Mouse (Mus musculus): ENCODE measurements around the gene Olfr27. TPM values are rescaled to one million over a fixed set of nuclear protein-coding genes. Genes with fewer than 3 reads are reported as not detected.

The Olfr27 gene
- not detected in 2 replicates for polyA plus RNA-seq (2012; ENCODE audit: low replicate concordance)

GRCm38 (mm10) chr9:39127831-39128230 is at the start of gene Olfr27:
Gene Olfr27 (plus strand): TSS chr9:39128131.

GRCm38 (mm10) chr9:39078787-39079186 is 49.1 kb upstream of the Olfr27 start, which contains the start of gene Olfr938:
Gene Olfr938 (minus strand): TSS chr9:39078887.

GRCm38 (mm10) chr9:39166004-39166403 is 38.1 kb downstream of the Olfr27 start, which contains the start of gene Olfr943:
Gene Olfr943 (plus strand): TSS chr9:39166304.

Other genes starting within 250 kb of the Olfr27 start
- not detected in 2 replicates for gene Olfr930, start 198.3 kb upstream of the Olfr27 start, polyA plus RNA-seq (2012; ENCODE audit: low replicate concordance)
- gene Olfr933, start 155.8 kb upstream of the Olfr27 start, polyA plus RNA-seq (2012; ENCODE audit: low replicate concordance), result not detected in 2 replicates
- not detected in 2 replicates for gene Olfr934, start 139.8 kb upstream of the Olfr27 start, polyA plus RNA-seq (2012; ENCODE audit: low replicate concordance)
- gene Olfr935, start 128.4 kb upstream of the Olfr27 start, polyA plus RNA-seq (2012; ENCODE audit: low replicate concordance), result not detected in 2 replicates
- not detected in 2 replicates for gene Olfr146, start 104.8 kb upstream of the Olfr27 start, polyA plus RNA-seq (2012; ENCODE audit: low replicate concordance)
- not detected in 2 replicates for gene Olfr937, start 63.2 kb upstream of the Olfr27 start, polyA plus RNA-seq (2012; ENCODE audit: low replicate concordance)
- not detected in 2 replicates for gene Olfr938, start 49.2 kb upstream of the Olfr27 start, polyA plus RNA-seq (2012; ENCODE audit: low replicate concordance)
- 0.06 TPM in 1 of 2 replicates, not detected in the other for gene Olfr943, start 38.2 kb downstream of the Olfr27 start, polyA plus RNA-seq (2012; ENCODE audit: low replicate concordance)
- gene Olfr944, start 73.8 kb downstream of the Olfr27 start, polyA plus RNA-seq (2012; ENCODE audit: low replicate concordance), result not detected in 2 replicates
- not detected in 2 replicates for gene Olfr1537, start 121.9 kb downstream of the Olfr27 start, polyA plus RNA-seq (2012; ENCODE audit: low replicate concordance)
- gene Olfr945, start 148.7 kb downstream of the Olfr27 start, polyA plus RNA-seq (2012; ENCODE audit: low replicate concordance), result not detected in 2 replicates
- gene Olfr948, start 197.9 kb downstream of the Olfr27 start, polyA plus RNA-seq (2012; ENCODE audit: low replicate concordance), result not detected in 2 replicates

Data from leukemia stem cell, adult 10-12 weeks (primary cell).